Mouse (Mus musculus) liver, embryonic 16.5 days (tissue): ENCODE results near the gene Arl13b. TPM values are rescaled to one million over a fixed set of nuclear protein-coding genes. Genes with fewer than 3 reads are reported as not detected.

Experiments
- ATAC-seq: fragments of 200-750 bp; cut with Nextera tagmentation; 2 replicates; pipeline ENCODE4 v1.8.0; 2017; ENCODE audit warnings: low read depth, mild to moderate bottlenecking, moderate number of reproducible peaks, moderate library complexity
- H3K27ac ChIP-seq: fragments of 300-500 bp; sonication (generic); 2 replicates; pipeline ENCODE4 v1.5.1; 2014; ENCODE audit warnings: mild to moderate bottlenecking, low read length
- H3K27me3 ChIP-seq: fragments of 300-500 bp; sonication (generic); 2 replicates; pipeline ENCODE4 v1.6.1; 2014; ENCODE audit warnings: low read depth, low read length, mixed read lengths; ENCODE audit not compliant: control insufficient read depth, insufficient read depth
- H3K36me3 ChIP-seq: fragments of 300-500 bp; sonication (generic); 2 replicates; pipeline ENCODE4 v1.6.1; 2014; ENCODE audit warnings: mild to moderate bottlenecking; ENCODE audit not compliant: control insufficient read depth, insufficient read depth
- H3K4me1 ChIP-seq: fragments of 300-500 bp; sonication (generic); 2 replicates; pipeline ENCODE4 v1.6.1; 2014; ENCODE audit warnings: low read depth, low read length, mixed read lengths; ENCODE audit not compliant: control insufficient read depth
- H3K4me2 ChIP-seq: fragments of 300-500 bp; sonication (generic); 2 replicates; pipeline ENCODE4 v1.6.1; 2014; ENCODE audit warnings: low read depth, low read length, mixed read lengths
- H3K4me3 ChIP-seq: fragments of 300-500 bp; sonication (generic); 2 replicates; pipeline ENCODE4 v1.5.1; 2014; ENCODE audit warnings: low read depth, mild to moderate bottlenecking, low read length
- H3K9ac ChIP-seq: fragments of 300-500 bp; sonication (generic); 2 replicates; pipeline ENCODE4 v1.6.1; 2014; ENCODE audit warnings: low read depth, low read length
- H3K9me3 ChIP-seq: fragments of 300-500 bp; sonication (generic); replicated peaks from 2 replicates; pipeline ENCODE4 v1.6.1; 2016; ENCODE audit warnings: low read length; ENCODE audit not compliant: control insufficient read depth
- WGBS: fragments of 180-500 bp; shearing (Covaris S2); extraction: QIAGEN DNeasy Blood & Tissue Kit; methylation state at CpG from one replicate; pipeline ENCODE4 v1.1.7; 2014; ENCODE audit not compliant: insufficient replicate concordance; 5-methylcytosine and 5-hydroxymethylcytosine counted together
- polyA plus RNA-seq: library from polyadenylated mRNA; unstranded; fragments of >200 nt; fragmentation: Nextera tagmentation; extraction: Ambion mirVana; gene quantifications from 2 replicates; pipeline ENCODE4 v1.2.1, GENCODE M21; 2015

Arl13b gene
- polyA plus RNA-seq, 1 experiment from 2014 or later = 3.4 TPM

- no peaks in the 10 kb centered on the region for H3K36me3 ChIP-seq
- H3K9ac ChIP-seq = no peak overlapping the region
- WGBS = 53% methylated on average over 4 of the region's 4 CpGs
- H3K4me1 ChIP-seq = no peaks in the 10 kb centered on the region
- no peak overlapping the region for H3K27ac ChIP-seq
- no peak overlapping the region for H3K4me3 ChIP-seq
- no peaks in the 10 kb centered on the region for H3K9me3 ChIP-seq
- no peaks in the 10 kb centered on the region for H3K27me3 ChIP-seq
- H3K4me2 ChIP-seq = no peak overlapping the region
- ATAC-seq = no peak
Measured at GRCm38 (mm10) chr16:62799426-62799825, 47.4 kb downstream of the Arl13b start.

- H3K9me3 ChIP-seq = no peaks in the 10 kb centered on the region
- no peak overlapping the region for H3K4me2 ChIP-seq
- no peak overlapping the region for H3K27ac ChIP-seq
- no peak overlapping the region for H3K4me3 ChIP-seq
- ATAC-seq = no peak
- H3K4me1 ChIP-seq = no peaks in the 10 kb centered on the region
- no peaks in the 10 kb centered on the region for H3K27me3 ChIP-seq
- no peak overlapping the region for H3K9ac ChIP-seq
- no peaks in the 10 kb centered on the region for H3K36me3 ChIP-seq
- WGBS = 69% methylated on average over 3 of the region's 3 CpGs
Measured at GRCm38 (mm10) chr16:62798808-62799207, 48.0 kb downstream of the Arl13b start.

- no peaks in the 10 kb centered on the region for H3K27me3 ChIP-seq
- no peak overlapping the region for H3K27ac ChIP-seq
- no peaks in the 10 kb centered on the region for H3K36me3 ChIP-seq
- ATAC-seq = no peak
- no peaks in the 10 kb centered on the region for H3K4me1 ChIP-seq
- no peaks in the 10 kb centered on the region for H3K9me3 ChIP-seq
- H3K4me3 ChIP-seq = no peak overlapping the region
- H3K4me2 ChIP-seq = no peak overlapping the region
- no peak overlapping the region for H3K9ac ChIP-seq
- 34% methylated on average over 1 of the region's 1 CpGs for WGBS
Measured at GRCm38 (mm10) chr16:62796608-62797007, 50.2 kb downstream of the Arl13b start.

- Histone ChIP-seq H3K27ac (peak within 1 kb of the TSS; percentile 91), H3K4me3 (peak within 1 kb of the TSS; percentile 92), H3K9ac (peak within 1 kb of the TSS; percentile 91), H3K36me3 (no peaks in the 10 kb centered on the region), H3K4me1 (peaks cover 14% of the 10 kb centered on the region), H3K9me3 (no peaks in the 10 kb centered on the region), H3K4me2 (peak within 1 kb of the TSS; percentile 84), H3K27me3 (no peaks in the 10 kb centered on the region)
- 2% methylated on average over 41 of the region's 41 CpGs for WGBS
- ATAC-seq = peak; percentile 94
Measured at GRCm38 (mm10) chr16:62786621-62787331, 60.1 kb downstream of the Arl13b start, which contains the start of gene Nsun3. TSS of gene Nsun3 (minus strand) at chr16:62786818.

- H3K9me3 ChIP-seq = no peaks in the 10 kb centered on the region
- H3K9ac ChIP-seq = no peak overlapping the region
- no peak overlapping the region for H3K4me3 ChIP-seq
- H3K27me3 ChIP-seq = no peaks in the 10 kb centered on the region
- H3K27ac ChIP-seq = no peak overlapping the region
- ATAC-seq = no peak
- peaks cover 14% of the 10 kb centered on the region for H3K4me1 ChIP-seq
- H3K36me3 ChIP-seq = no peaks in the 10 kb centered on the region
- no peak overlapping the region for H3K4me2 ChIP-seq
- 44% methylated on average over 5 of the region's 5 CpGs for WGBS
Measured at GRCm38 (mm10) chr16:62782229-62782628, 64.6 kb downstream of the Arl13b start.

GRCm38 (mm10) chr16:62778282-62778681 is 68.6 kb downstream of the Arl13b start:
- Histone ChIP-seq H3K4me3 (no peak overlapping the region), H3K4me2 (no peak overlapping the region), H3K9ac (no peak overlapping the region), H3K27me3 (no peaks in the 10 kb centered on the region), H3K9me3 (no peaks in the 10 kb centered on the region), H3K36me3 (no peaks in the 10 kb centered on the region), H3K27ac (no peak overlapping the region), H3K4me1 (no peaks in the 10 kb centered on the region)
- 84% methylated on average over 10 of the region's 10 CpGs for WGBS
- no peak for ATAC-seq

- Histone ChIP-seq H3K4me1 (no peaks in the 10 kb centered on the region), H3K27me3 (no peaks in the 10 kb centered on the region), H3K27ac (no peak overlapping the region), H3K9me3 (no peaks in the 10 kb centered on the region), H3K36me3 (no peaks in the 10 kb centered on the region), H3K4me3 (no peak overlapping the region), H3K9ac (no peak overlapping the region), H3K4me2 (no peak overlapping the region)
- WGBS = 80% methylated on average over 11 of the region's 11 CpGs
- no peak for ATAC-seq
Measured at GRCm38 (mm10) chr16:62776034-62776433, 70.8 kb downstream of the Arl13b start.

GRCm38 (mm10) chr16:62773462-62773861 is 73.4 kb downstream of the Arl13b start:
- no peak for ATAC-seq
- Histone ChIP-seq H3K27ac (no peak overlapping the region), H3K4me3 (no peak overlapping the region), H3K36me3 (no peaks in the 10 kb centered on the region; the same call in 1 of the 2 replicates), H3K9me3 (no peaks in the 10 kb centered on the region), H3K9ac (no peak overlapping the region), H3K4me1 (no peaks in the 10 kb centered on the region), H3K27me3 (no peaks in the 10 kb centered on the region), H3K4me2 (no peak overlapping the region)
- WGBS = 58% methylated on average over 4 of the region's 4 CpGs

GRCm38 (mm10) chr16:62758340-62758739 is 88.5 kb downstream of the Arl13b start:
- H3K9ac ChIP-seq = no peak overlapping the region
- WGBS = 82% methylated on average over 2 of the region's 2 CpGs
- no peaks in the 10 kb centered on the region for H3K9me3 ChIP-seq
- no peaks in the 10 kb centered on the region for H3K4me1 ChIP-seq
- H3K36me3 ChIP-seq = no peaks in the 10 kb centered on the region
- no peak overlapping the region for H3K4me2 ChIP-seq
- H3K27ac ChIP-seq = no peak overlapping the region
- H3K27me3 ChIP-seq = no peaks in the 10 kb centered on the region
- H3K4me3 ChIP-seq = no peak overlapping the region
- ATAC-seq = no peak
